Mouse (Mus musculus): Measurements from ENCODE around the gene Tnik.
A peak's percentile ranks its signal among the peaks of the same experiment; 100 is the strongest.

Gene Tnik

GRCm38 (mm10) chr3:28263002-28263947, at the start of gene Tnik:
Gene Tnik, plus strand, starts transcription at chr3:28263214.
- DNase-seq (ENCODE audit: low spot score in 2 of 2) = peak; percentile 75 to 83

GRCm38 (mm10) chr3:28214886-28215311, 48.1 kb upstream of the Tnik start:
- DNase-seq (ENCODE audit: low spot score in 2 of 2) = no peak

DNA sequence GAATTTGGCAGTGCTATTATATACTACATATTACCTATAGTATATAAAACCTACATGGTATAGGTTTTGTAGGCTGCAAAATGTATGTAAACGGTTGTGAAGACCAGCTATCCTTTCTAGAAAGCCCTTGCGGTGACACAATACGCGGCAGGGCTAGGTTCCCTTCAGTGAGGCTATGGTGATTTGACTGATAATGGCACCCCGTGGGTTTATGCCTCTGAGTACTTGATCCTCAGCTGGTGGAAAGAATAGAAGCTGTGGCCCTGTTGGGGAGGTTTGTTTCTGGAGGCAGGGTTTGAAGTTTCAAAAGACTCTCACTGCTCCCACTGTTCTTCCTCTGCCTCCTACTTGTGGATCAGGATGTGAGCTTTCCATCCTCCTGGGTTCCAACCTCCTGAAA, 46.0 kb upstream of the Tnik start:
- no peak for DNase-seq (ENCODE audit: low spot score in 2 of 2)

DNA sequence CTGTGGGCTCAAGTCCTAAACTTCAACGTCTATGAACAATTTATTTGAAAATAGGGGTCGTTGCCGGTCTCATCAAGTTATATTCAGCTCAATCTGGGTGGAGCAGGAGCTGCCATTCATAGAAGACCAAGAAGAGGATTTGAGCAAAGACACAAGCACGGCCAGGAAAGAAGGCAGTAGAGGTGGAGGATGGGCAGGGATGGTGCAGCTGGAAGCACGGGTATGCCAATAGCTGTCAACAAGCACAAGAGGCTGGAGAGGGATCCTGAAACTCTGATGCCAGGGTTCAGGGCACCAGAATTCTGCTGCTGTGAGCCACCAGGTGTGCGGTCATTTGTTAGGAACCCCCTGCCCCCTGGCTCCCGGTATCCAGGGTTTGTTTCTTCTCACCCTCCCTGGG, 43.5 kb upstream of the Tnik start:
- no peak for DNase-seq (ENCODE audit: low spot score in 2 of 2)

GRCm38 (mm10) chr3:28219964-28220363, 43.0 kb upstream of the Tnik start:
- DNase-seq (ENCODE audit: low spot score in 2 of 2) = no peak

- no peak for DNase-seq (ENCODE audit: low spot score in 2 of 2)
These were observed 38.3 kb upstream of the Tnik start for GRCm38 (mm10) chr3:28224437-28225356.

- DNase-seq (ENCODE audit: low spot score in 2 of 2) = no peak
These were observed 37.6 kb upstream of the Tnik start for GRCm38 (mm10) chr3:28225357-28225905.

DNA sequence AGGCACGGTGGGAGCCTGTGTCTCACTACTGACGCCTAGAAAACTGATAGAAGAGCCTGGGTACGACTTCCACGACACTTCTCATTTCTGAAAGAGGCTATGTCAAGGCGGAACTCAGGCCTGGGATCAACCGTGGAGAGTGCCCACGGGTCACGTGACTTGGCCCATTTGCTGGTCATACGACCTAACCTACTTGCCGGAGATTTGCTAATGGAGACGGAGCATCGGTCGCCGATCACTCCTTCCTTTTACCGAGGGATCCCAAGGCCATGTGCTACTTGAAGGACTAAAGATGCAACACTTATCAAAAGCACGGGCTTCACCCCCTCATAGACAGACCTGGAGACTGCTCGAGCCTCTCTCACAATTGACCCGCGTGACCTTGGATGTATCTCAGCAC, 36.8 kb upstream of the Tnik start:
- DNase-seq (ENCODE audit: low spot score in 2 of 2) = no peak

DNA sequence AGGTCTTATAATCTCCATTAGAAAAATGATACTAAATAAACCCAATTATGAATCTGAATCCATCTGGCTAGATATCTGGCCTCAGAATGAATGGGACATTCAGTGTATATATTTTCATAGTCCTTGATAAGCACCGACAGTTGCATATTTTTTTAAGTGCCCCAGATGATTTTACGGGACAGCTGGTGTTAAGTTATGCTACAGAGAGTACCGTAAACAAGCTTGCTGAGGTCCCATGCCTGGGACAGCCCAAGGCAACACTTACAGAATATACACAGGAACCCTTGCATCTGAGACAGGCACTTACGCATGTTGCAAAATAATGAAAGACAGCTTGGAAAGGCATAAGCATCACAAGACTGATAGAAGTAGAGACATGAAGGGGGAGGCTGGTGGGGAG, 34.1 kb upstream of the Tnik start:
- no peak for DNase-seq (ENCODE audit: low spot score in 2 of 2)

- no peak for DNase-seq (ENCODE audit: low spot score in 2 of 2)
These were observed 33.5 kb upstream of the Tnik start for GRCm38 (mm10) chr3:28229503-28229902.

- DNase-seq (ENCODE audit: low spot score in 2 of 2) = no peak
These were observed 30.1 kb upstream of the Tnik start for GRCm38 (mm10) chr3:28232885-28233284.

DNA sequence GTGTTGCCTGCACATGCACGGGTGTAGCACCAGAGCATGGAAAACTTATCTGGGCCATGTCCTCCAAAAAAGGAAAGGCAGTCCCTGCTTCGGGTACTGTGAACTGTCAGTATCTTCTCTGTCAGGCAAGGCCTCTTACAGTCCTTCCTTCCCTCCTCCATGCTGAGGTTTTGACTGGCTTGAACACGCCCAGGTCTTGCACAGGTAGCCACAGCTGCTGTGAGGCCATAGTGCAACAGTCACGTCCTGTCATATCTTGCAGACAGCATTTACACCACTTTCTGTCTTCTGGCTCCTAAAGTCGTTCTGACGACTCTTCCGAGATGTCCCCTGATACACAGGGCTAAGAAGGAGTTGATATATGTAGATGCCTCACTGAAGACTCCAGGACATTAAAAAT, 28.8 kb upstream of the Tnik start:
- DNase-seq (ENCODE audit: low spot score in 2 of 2) = no peak

DNA sequence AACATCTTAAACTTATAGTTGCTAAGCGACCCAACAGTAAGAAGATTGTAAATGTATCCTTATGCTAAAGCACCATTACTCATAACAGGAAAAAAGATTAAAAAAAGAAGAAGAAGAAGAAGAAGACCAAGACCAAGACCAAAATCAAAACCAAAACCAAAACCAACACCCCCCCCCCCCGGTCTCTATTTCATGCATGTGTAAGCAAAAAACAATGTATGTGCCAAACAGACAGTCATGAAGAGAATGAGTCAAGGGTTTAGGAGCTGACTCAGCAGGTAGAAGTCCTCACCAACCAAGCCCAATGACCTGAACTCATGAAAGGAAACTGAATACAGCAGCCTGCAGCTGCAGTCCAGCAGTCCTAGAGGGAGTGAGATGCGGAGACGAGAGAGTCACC, 26.3 kb upstream of the Tnik start:
- no peak for DNase-seq (ENCODE audit: low spot score in 2 of 2)

DNA sequence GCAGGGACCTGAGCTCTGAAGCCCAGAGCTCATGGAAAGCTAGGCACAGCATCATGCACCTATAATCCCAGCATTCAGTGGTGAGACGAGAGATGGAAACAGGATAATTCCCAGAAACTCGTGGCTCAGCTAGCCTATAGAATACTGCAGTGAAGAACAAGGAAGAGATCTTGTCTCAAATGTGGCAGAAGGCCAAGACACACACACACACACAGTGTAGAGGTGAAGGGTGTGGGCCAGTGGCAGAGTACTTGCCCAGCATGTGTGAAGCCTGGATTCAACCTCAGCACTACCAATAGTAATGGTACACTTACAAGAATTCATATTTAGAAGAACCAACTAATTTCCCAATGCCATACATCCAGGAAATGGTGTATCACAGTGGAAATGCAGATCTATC, 24.9 kb upstream of the Tnik start:
- no peak for DNase-seq (ENCODE audit: low spot score in 2 of 2)

DNA sequence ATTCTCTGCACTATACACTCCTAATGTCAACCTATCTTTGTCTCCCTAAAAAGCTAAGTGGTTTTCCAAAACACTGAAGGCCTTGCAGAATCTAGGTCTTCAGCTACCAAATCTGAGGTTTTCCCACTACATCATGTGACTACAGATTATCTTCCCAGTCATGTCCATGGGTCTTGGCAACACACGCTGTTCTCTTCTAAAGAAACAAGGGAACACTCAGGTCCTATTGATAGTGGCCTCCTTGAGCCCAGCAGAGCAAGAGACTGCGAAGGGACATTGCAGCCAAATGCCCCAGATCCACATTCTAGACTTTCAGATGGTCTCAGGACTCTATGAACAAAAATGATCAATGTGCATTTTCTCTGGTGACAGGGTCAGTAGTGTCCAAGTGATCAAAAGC, 20.5 kb upstream of the Tnik start:
- DNase-seq (ENCODE audit: low spot score in 2 of 2) = no peak

GRCm38 (mm10) chr3:28244244-28244890, 18.6 kb upstream of the Tnik start:
- DNase-seq (ENCODE audit: low spot score in 2 of 2) = no peak

- no peak for DNase-seq (ENCODE audit: low spot score in 2 of 2)
These were observed 14.6 kb upstream of the Tnik start for GRCm38 (mm10) chr3:28248255-28248957.

DNA sequence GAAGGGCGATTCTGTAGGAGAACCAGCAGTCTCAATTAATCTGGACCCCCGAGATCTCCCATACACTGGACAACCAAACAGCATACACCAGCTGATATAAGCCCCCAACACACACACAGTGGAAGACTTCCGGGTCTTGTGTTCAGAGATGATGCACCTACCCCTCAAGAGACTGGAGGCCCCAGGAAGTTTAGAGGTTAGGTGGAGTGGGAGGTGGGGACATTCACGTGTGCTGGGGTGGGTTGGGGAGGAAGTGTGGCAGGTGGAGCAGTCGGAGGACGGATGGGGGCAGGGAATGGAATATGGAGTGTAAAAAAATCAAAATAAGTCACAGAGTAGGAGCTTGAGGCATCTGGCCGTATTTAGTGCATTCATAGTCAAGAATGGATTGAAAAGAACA, 7.3 kb upstream of the Tnik start:
- peak in 1 of 2 experiments; percentile 4 for DNase-seq (ENCODE audit: low spot score in 2 of 2)

DNA sequence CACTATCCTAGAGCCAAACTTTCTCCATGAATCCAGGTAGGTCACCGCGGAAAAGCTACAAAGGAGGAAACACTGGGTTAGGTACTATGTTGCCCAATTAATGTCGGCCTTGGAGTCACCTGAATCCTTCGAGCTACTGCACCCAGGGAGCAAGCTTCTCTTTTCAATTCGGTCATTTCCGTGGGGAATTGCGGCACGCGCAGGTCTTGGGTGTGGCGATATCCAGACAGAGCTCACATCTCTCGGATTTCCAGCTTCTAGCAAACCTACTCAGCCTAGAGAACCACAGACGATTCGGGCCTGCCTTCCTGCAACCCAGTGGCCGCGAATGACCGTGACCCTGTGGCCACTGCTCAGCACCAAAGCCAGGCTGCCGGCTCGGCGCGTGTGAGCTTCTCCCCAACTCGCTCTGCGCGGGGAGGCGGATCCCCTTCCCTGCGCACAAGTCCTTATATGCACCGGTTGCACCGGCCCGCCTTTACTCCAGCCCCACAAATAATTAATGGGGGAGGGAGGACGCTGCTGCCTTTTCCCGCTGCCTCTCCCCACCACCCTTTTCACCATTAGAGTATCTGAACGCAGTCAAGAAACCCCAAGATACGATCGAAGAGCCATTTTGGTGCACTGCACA, 528 bp upstream of the Tnik start:
- DNase-seq (ENCODE audit: low spot score in 2 of 2) = peak; percentile 25

Data from spleen, postnatal 36 days (tissue).